Mouse (Mus musculus) limb, embryonic 12.5 days (tissue): ENCODE measurements around the gene Cldnd2. TPM values are rescaled to one million over a fixed set of nuclear protein-coding genes. Genes with fewer than 3 reads are reported as not detected.

Source experiments
- ATAC-seq: fragments of 200-750 bp; cut with Nextera tagmentation; 2 replicates; pipeline ENCODE4 v1.8.0; 2017; ENCODE audit warnings: low read depth, moderate TSS enrichment; ENCODE audit not compliant: insufficient number of reproducible peaks, insufficient read depth, low FRiP score, low TSS enrichment
- H3K27ac ChIP-seq: fragments of 300-500 bp; sonication (generic); 2 replicates; pipeline ENCODE4 v1.5.1; 2016; ENCODE audit warnings: mild to moderate bottlenecking, moderate library complexity
- H3K27me3 ChIP-seq: fragments of 300-500 bp; sonication (generic); 2 replicates; pipeline ENCODE4 v1.6.1; 2016; ENCODE audit warnings: mild to moderate bottlenecking, moderate library complexity
- H3K36me3 ChIP-seq: fragments of 300-500 bp; sonication (generic); 2 replicates; pipeline ENCODE4 v1.6.1; 2016; ENCODE audit warnings: mild to moderate bottlenecking, moderate library complexity
- H3K4me1 ChIP-seq: fragments of 300-500 bp; sonication (generic); replicated peaks from 2 replicates; pipeline ENCODE4 v1.6.1; 2016
- H3K4me2 ChIP-seq: fragments of 300-500 bp; sonication (generic); 2 replicates; pipeline ENCODE4 v1.6.1; 2016; ENCODE audit warnings: mild to moderate bottlenecking, moderate library complexity
- H3K4me3 ChIP-seq: fragments of 300-500 bp; sonication (generic); replicated peaks from 2 replicates; pipeline ENCODE4 v1.5.1; 2016; ENCODE audit warnings: mild to moderate bottlenecking
- H3K9ac ChIP-seq: fragments of 300-500 bp; sonication (generic); replicated peaks from 2 replicates; pipeline ENCODE4 v1.6.1; 2016; ENCODE audit warnings: mild to moderate bottlenecking, moderate library complexity
- H3K9me3 ChIP-seq: fragments of 300-500 bp; sonication (generic); 2 replicates; pipeline ENCODE4 v1.6.1; 2016; ENCODE audit warnings: mild to moderate bottlenecking, moderate library complexity
- WGBS: fragments of 180-500 bp; shearing (Covaris S2); methylation state at CpG from one replicate; pipeline ENCODE4 v1.1.7; 2016; 5-methylcytosine and 5-hydroxymethylcytosine counted together
- polyA plus RNA-seq: library from polyadenylated mRNA; unstranded; fragments of >200 nt; fragmentation: Nextera tagmentation; extraction: Ambion mirVana; gene quantifications from 2 replicates; pipeline ENCODE4 v1.2.1, GENCODE M21; 2016

Gene Cldnd2
- polyA plus RNA-seq, 1 experiment from 2014 or later = not detected

DNA sequence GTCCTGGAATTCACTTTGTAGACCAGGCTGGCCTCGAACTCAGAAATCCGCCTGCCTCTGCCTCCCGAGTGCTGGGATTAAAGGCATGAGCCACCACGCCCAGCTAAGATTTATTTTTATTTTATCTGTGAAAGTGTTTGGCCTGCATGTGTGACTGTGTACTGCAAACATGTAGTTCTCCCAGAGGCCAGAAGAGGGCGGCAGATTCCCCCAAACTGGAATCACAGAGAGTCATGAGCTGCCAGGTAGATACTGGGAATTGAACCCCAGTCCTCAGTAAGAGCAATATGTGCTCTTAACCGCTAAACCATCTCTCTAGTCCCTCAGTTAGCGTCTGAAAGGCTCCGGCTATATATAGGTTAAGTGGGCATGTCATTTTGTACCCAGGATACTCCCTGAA, 29.8 kb downstream of the Cldnd2 start:
- Histone ChIP-seq H3K4me3 (no peak overlapping the region), H3K27ac (no peak overlapping the region), H3K36me3 (peaks cover 7% of the 10 kb centered on the region), H3K9ac (no peak overlapping the region), H3K4me2 (no peak overlapping the region), H3K4me1 (0 out of 2 replicates have a peak, but pooled peaks cover 8% of the 10 kb centered on the region), H3K27me3 (peaks cover 46% of the 10 kb centered on the region), H3K9me3 (no peaks in the 10 kb centered on the region)
- no peak for ATAC-seq
- 44% methylated on average over 8 of the region's 8 CpGs for WGBS

GRCm38 (mm10) chr7:43475706-43476105, 35.1 kb downstream of the Cldnd2 start:
- H3K27me3 ChIP-seq = peaks cover 70% of the 10 kb centered on the region

DNA sequence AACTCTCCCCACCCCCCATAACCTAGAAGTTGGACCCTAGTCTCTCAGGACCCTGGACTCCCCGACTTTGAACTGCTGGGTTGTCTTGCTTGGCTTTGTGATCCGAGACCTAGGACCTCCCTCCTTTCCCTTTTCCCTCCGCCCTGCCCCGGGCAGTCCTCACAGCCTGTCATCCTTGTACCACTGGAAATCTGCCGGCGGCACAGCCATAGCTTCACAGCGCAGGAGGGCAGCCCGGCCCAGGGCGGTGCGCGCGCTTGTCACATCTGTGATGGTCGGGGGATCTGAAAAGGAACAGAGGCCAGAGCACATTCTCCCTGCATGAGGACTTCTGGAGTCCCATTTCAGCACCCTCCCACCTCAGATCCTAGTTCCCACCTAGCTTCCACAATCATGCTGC, 35.8 kb downstream of the Cldnd2 start:
- Histone ChIP-seq H3K4me3 (no peak overlapping the region; the same call in 1 of the 2 replicates), H3K9me3 (no peaks in the 10 kb centered on the region), H3K27ac (no peak overlapping the region), H3K27me3 (peaks cover 70% of the 10 kb centered on the region), H3K36me3 (peaks cover 7% of the 10 kb centered on the region), H3K9ac (no peak overlapping the region), H3K4me1 (0 out of 2 replicates have a peak, but pooled peaks cover 4% of the 10 kb centered on the region), H3K4me2 (0 out of 2 replicates have a peak overlapping the region, but pooled peaks have one; percentile 6)
- 2% methylated on average over 13 of the region's 13 CpGs for WGBS
- ATAC-seq = no peak

More at GRCm38 (mm10) chr7:43475706-43476105, 35.1 kb downstream of the Cldnd2 start:
- H3K9ac ChIP-seq = no peak overlapping the region
- H3K4me3 ChIP-seq = no peak overlapping the region
- 8% methylated on average over 23 of the region's 23 CpGs for WGBS
- no peak for ATAC-seq
- H3K9me3 ChIP-seq = no peaks in the 10 kb centered on the region
- no peak overlapping the region for H3K4me2 ChIP-seq
- 0 out of 2 replicates have a peak, but pooled peaks cover 4% of the 10 kb centered on the region for H3K4me1 ChIP-seq
- H3K36me3 ChIP-seq = peaks cover 7% of the 10 kb centered on the region
- H3K27ac ChIP-seq = no peak overlapping the region

GRCm38 (mm10) chr7:43481191-43481590, 40.6 kb downstream of the Cldnd2 start:
- Histone ChIP-seq H3K4me3 (no peak overlapping the region), H3K27me3 (peaks cover 35% of the 10 kb centered on the region), H3K4me1 (peaks cover 10% of the 10 kb centered on the region; the same call in 1 of the 2 replicates), H3K4me2 (no peak overlapping the region), H3K27ac (no peak overlapping the region), H3K9ac (no peak overlapping the region), H3K36me3 (no peaks in the 10 kb centered on the region), H3K9me3 (no peaks in the 10 kb centered on the region)
- ATAC-seq = no peak
- WGBS = 72% methylated on average over 3 of the region's 3 CpGs

DNA sequence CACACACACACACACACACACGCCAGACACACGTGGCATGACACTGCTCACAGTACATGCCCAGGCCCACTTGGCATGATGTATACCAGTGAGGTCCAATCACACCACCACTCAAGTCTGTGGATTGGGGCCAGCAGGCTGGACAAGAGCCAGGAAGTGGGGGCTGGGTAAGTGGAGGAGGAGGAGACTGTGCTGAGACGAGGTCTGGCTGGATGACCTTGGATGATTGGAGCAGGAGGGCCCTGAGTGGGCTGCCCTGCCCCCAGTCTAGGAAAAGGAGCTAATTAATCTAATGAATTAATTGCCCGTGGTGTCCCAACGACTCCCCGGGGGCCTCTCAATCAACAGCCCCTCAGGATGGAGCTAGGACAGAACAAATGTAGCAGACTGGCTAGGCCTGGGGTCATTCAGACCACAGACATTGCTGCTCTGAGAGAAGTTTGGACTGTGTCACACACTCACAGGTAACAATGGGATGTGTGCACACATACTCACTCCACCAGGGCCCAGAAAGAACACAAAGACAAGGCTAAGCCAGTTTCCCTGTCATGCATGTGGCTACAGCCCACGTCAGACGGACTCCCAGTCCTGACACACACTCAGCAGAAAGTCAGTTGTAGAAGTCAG, 41.6 kb downstream of the Cldnd2 start:
- H3K4me3 ChIP-seq = no peak overlapping the region
- no peak overlapping the region for H3K9ac ChIP-seq
- WGBS = 59% methylated on average over 8 of the region's 8 CpGs
- H3K27ac ChIP-seq = no peak overlapping the region
- no peak overlapping the region for H3K4me2 ChIP-seq
- no peaks in the 10 kb centered on the region for H3K36me3 ChIP-seq
- no peaks in the 10 kb centered on the region for H3K9me3 ChIP-seq
- H3K27me3 ChIP-seq = peaks cover 27% of the 10 kb centered on the region
- 0 out of 2 replicates have a peak, but pooled peaks have one; percentile 32 for ATAC-seq
- peaks cover 6% of the 10 kb centered on the region; the same call in 1 of the 2 replicates for H3K4me1 ChIP-seq

DNA sequence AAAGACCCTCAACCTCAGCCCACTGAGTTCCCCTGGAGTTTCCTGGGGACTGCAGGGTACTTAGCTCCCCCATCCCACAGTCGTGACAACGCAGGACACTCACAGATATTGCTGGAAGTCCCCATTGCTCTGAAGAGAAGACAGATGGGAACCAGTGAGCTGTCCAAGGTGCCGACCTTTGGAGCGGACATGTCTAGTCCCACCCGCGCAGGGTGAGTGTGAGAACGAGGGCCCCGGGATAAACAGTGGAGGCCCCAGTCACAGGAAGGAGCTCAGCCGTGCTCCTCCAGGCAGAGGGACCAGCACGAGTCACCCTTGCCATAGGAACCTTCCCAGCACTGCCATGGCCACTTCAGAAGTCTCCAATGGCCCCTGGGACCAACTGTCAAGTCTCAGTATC, 42.7 kb downstream of the Cldnd2 start:
- Histone ChIP-seq H3K9me3 (no peaks in the 10 kb centered on the region), H3K9ac (no peak overlapping the region), H3K27ac (no peak overlapping the region), H3K36me3 (no peaks in the 10 kb centered on the region), H3K4me2 (no peak overlapping the region), H3K27me3 (peaks cover 18% of the 10 kb centered on the region), H3K4me3 (no peak overlapping the region), H3K4me1 (peaks cover 6% of the 10 kb centered on the region; the same call in 1 of the 2 replicates)
- 12% methylated on average over 10 of the region's 10 CpGs for WGBS
- ATAC-seq = no peak

DNA sequence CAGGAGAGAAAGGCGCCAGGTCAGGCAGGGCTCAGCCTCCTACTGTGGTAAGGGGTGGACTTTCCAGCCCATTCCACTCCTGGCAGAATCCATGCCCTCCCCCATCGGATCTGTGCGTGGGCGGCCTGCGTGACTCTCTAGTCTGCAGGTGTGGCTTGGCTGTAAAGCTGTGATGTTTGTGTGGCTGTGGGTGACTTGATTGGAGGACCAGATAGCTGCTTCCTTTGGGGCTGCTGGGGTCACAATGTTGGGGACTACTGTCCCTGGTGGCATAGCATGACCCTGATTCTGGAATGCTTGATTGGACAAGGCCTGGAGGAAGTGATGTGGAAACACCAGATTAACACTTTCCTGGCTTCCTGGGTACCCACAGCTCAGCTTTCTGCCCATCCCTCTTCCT, 48.1 kb downstream of the Cldnd2 start:
- no peak overlapping the region for H3K27ac ChIP-seq
- H3K36me3 ChIP-seq = no peaks in the 10 kb centered on the region
- H3K27me3 ChIP-seq = peaks cover 37% of the 10 kb centered on the region
- ATAC-seq = no peak
- 0 out of 2 replicates have a peak overlapping the region, but pooled peaks have one; percentile 66 for H3K4me3 ChIP-seq
- 41% methylated on average over 5 of the region's 5 CpGs for WGBS
- H3K4me2 ChIP-seq = peak overlapping the region; percentile 78; the same call in 1 of the 2 replicates
- no peaks in the 10 kb centered on the region for H3K9me3 ChIP-seq
- H3K4me1 ChIP-seq = peaks cover 6% of the 10 kb centered on the region; the same call in 1 of the 2 replicates
- no peak overlapping the region for H3K9ac ChIP-seq

GRCm38 (mm10) chr7:43489631-43490125, 49.1 kb downstream of the Cldnd2 start, which contains the start of gene Iglon5:
Iglon5 (minus strand) TSS chr7:43490075.
- H3K4me3 ChIP-seq = peak within 1 kb of the TSS; percentile 66
- 0 out of 2 replicates have a peak within 1 kb of the TSS, but pooled peaks have one; percentile 7 for H3K27ac ChIP-seq
- peak within 1 kb of the TSS; percentile 78 for H3K4me2 ChIP-seq
- H3K27me3 ChIP-seq = peaks cover 40% of the 10 kb centered on the region
- peak within 1 kb of the TSS; percentile 86 for H3K9ac ChIP-seq
- 2% methylated on average over 30 of the region's 41 CpGs for WGBS
- H3K9me3 ChIP-seq = no peaks in the 10 kb centered on the region
- H3K4me1 ChIP-seq = peaks cover 6% of the 10 kb centered on the region; the same call in 1 of the 2 replicates
- ATAC-seq = peak; percentile 56
- H3K36me3 ChIP-seq = no peaks in the 10 kb centered on the region

GRCm38 (mm10) chr7:43490182-43490584, 49.6 kb downstream of the Cldnd2 start:
- Histone ChIP-seq H3K36me3 (no peaks in the 10 kb centered on the region), H3K4me2 (peak overlapping the region; percentile 78), H3K27ac (no peak overlapping the region), H3K9ac (peak overlapping the region; percentile 86), H3K4me3 (peak overlapping the region; percentile 66), H3K4me1 (peaks cover 6% of the 10 kb centered on the region; the same call in 1 of the 2 replicates), H3K9me3 (no peaks in the 10 kb centered on the region), H3K27me3 (peaks cover 45% of the 10 kb centered on the region)
- peak; percentile 82 for ATAC-seq
- 0% methylated on average over 13 of the region's 13 CpGs for WGBS

- Histone ChIP-seq H3K27me3 (peaks cover 52% of the 10 kb centered on the region), H3K4me2 (peak overlapping the region; percentile 78), H3K36me3 (no peaks in the 10 kb centered on the region), H3K4me3 (peak overlapping the region; percentile 66; the same call in 1 of the 2 replicates), H3K4me1 (peaks cover 6% of the 10 kb centered on the region; the same call in 1 of the 2 replicates), H3K9me3 (no peaks in the 10 kb centered on the region), H3K27ac (no peak overlapping the region), H3K9ac (no peak overlapping the region)
- ATAC-seq = no peak
- WGBS = 61% methylated on average over 9 of the region's 9 CpGs
Measured at GRCm38 (mm10) chr7:43490861-43491260, 50.3 kb downstream of the Cldnd2 start.
